Mouse (Mus musculus) forebrain, embryonic 12.5 days (tissue): ENCODE results near the gene Stambpl1. TPM values are rescaled to one million over a fixed set of nuclear protein-coding genes. Genes with fewer than 3 reads are reported as not detected.
"Not testable (repeated sequence)": the region's sequence is repeated elsewhere in the genome, so short reads cannot be mapped to it uniquely, and the experiment has no call there.

Experiments used
- ATAC-seq: fragments of 200-750 bp; cut with Nextera tagmentation; 2 replicates; pipeline ENCODE4 v1.8.0; 2017; ENCODE audit warnings: moderate TSS enrichment; ENCODE audit not compliant: low FRiP score
- H3K27ac ChIP-seq: fragments of 300-500 bp; sonication (generic); 2 replicates; pipeline ENCODE4 v1.5.1; 2016; ENCODE audit warnings: mild to moderate bottlenecking
- H3K27me3 ChIP-seq: fragments of 300-500 bp; sonication (generic); 2 replicates; pipeline ENCODE4 v1.6.1; 2016; ENCODE audit warnings: mild to moderate bottlenecking
- H3K36me3 ChIP-seq: fragments of 300-500 bp; sonication (generic); replicated peaks from 2 replicates; pipeline ENCODE4 v1.6.1; 2016; ENCODE audit warnings: mild to moderate bottlenecking
- H3K4me1 ChIP-seq: fragments of 300-500 bp; sonication (generic); 2 replicates; pipeline ENCODE4 v1.6.1; 2016
- H3K4me2 ChIP-seq: fragments of 300-500 bp; sonication (generic); 2 replicates; pipeline ENCODE4 v1.6.1; 2016; ENCODE audit warnings: mild to moderate bottlenecking, moderate library complexity
- H3K4me3 ChIP-seq: fragments of 300-500 bp; sonication (generic); replicated peaks from 2 replicates; pipeline ENCODE4 v1.5.1; 2016; ENCODE audit warnings: mild to moderate bottlenecking
- H3K9ac ChIP-seq: fragments of 300-500 bp; sonication (generic); 2 replicates; pipeline ENCODE4 v1.6.1; 2016; ENCODE audit warnings: mild to moderate bottlenecking
- H3K9me3 ChIP-seq: fragments of 300-500 bp; sonication (generic); 2 replicates; pipeline ENCODE4 v1.6.1; 2016
- WGBS: fragments of 180-500 bp; shearing (Covaris S2); methylation state at CpG from one replicate; pipeline ENCODE4 v1.1.7; 2016; 5-methylcytosine and 5-hydroxymethylcytosine counted together
- polyA plus RNA-seq: library from polyadenylated mRNA; unstranded; fragments of >200 nt; fragmentation: Nextera tagmentation; extraction: Ambion mirVana; gene quantifications from 2 replicates; pipeline ENCODE4 v1.2.1, GENCODE M21; 2016

Stambpl1 gene
- polyA plus RNA-seq, 1 experiment from 2014 or later: 2.5 TPM

- Histone ChIP-seq H3K27me3 (no peaks in the 10 kb centered on the region), H3K36me3 (no peaks in the 10 kb centered on the region), H3K4me1 (no peaks in the 10 kb centered on the region), H3K9ac (no peak overlapping the region), H3K4me3 (no peak overlapping the region), H3K27ac (no peak overlapping the region), H3K9me3 (no peaks in the 10 kb centered on the region), H3K4me2 (no peak overlapping the region)
- 87% methylated on average over 2 of the region's 2 CpGs for WGBS
- no peak for ATAC-seq
Measured at GRCm38 (mm10) chr19:34202668-34203067, 10.6 kb downstream of the Stambpl1 start.

- H3K27me3 ChIP-seq, H3K36me3 ChIP-seq, ATAC-seq, H3K9ac ChIP-seq, H3K4me1 ChIP-seq, H3K4me3 ChIP-seq, H3K4me2 ChIP-seq, H3K9me3 ChIP-seq, H3K27ac ChIP-seq: not testable (repeated sequence)
- 88% methylated on average over 4 of the region's 4 CpGs for WGBS
Measured at GRCm38 (mm10) chr19:34206128-34206527, 14.1 kb downstream of the Stambpl1 start.

GRCm38 (mm10) chr19:34206760-34207440 is 14.9 kb downstream of the Stambpl1 start:
- no peak overlapping the region for H3K4me3 ChIP-seq

GRCm38 (mm10) chr19:34209031-34209430 is 17.0 kb downstream of the Stambpl1 start:
- Histone ChIP-seq H3K27ac (no peak overlapping the region), H3K9ac (no peak overlapping the region), H3K4me2 (no peak overlapping the region), H3K36me3 (no peaks in the 10 kb centered on the region), H3K4me3 (no peak overlapping the region), H3K4me1 (no peaks in the 10 kb centered on the region), H3K27me3 (no peaks in the 10 kb centered on the region), H3K9me3 (no peaks in the 10 kb centered on the region)
- WGBS: 89% methylated on average over 3 of the region's 3 CpGs
- no peak for ATAC-seq

More at GRCm38 (mm10) chr19:34206760-34207440, 14.9 kb downstream of the Stambpl1 start:
- no peaks in the 10 kb centered on the region for H3K36me3 ChIP-seq
- H3K4me1 ChIP-seq: no peaks in the 10 kb centered on the region
- no peak overlapping the region for H3K9ac ChIP-seq
- H3K4me2 ChIP-seq: no peak overlapping the region
- H3K27me3 ChIP-seq: no peaks in the 10 kb centered on the region
- H3K9me3 ChIP-seq: no peaks in the 10 kb centered on the region
- 86% methylated on average over 8 of the region's 8 CpGs for WGBS
- ATAC-seq: no peak
- no peak overlapping the region for H3K27ac ChIP-seq

DNA sequence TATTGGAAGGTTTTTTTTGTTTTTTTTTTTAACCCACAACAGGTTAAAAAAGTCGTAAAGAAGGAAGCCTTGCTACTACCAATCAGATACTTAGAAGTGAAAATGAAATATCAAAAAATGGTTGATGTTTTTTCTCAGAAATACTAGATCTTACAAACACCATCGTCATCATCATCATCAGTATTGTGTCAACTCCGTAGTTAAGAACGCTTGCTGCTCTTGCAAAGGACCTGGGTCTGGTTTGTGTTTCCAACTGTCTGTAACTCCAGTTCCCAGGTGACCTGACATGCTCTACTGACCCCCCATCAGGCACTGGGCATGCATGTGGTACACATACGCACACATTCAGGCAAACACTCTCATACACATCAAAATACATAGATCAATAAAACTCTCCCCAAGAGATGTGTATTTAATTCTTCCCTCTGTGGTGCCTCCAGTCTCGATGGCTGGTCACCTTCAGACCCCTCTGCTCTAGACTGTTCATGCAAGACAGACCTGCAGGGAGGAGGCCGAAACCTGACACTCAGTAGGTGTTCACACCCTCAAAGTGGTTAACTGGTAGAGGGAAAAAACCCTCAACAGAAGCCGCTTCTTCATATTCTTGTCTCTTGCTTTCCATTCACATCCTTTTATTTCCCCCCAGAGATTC is 18.0 kb downstream of the Stambpl1 start:
- WGBS: 89% methylated on average over 8 of the region's 8 CpGs
- H3K27me3 ChIP-seq: no peaks in the 10 kb centered on the region

DNA sequence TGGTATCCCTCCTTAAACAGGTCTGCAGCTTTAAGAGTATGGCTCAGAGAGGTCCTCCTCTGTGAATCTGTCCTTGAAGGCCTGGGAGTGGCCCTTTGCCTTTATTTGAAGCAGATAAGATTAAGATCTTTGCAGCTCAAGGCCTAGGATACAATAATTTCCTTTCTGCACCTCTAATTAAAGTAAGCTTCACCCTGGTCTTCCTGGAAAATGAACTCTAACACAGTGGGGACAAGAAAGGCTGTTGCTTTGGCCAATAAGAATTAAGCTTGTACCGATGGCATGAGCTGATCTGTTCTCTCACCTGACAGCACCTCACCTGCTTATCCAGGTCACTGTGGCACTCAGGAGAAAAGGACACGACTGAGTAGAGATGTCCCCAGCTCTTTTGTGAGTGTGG is 18.8 kb downstream of the Stambpl1 start:
- no peaks in the 10 kb centered on the region for H3K9me3 ChIP-seq
- H3K27ac ChIP-seq: no peak overlapping the region
- no peak overlapping the region for H3K9ac ChIP-seq
- no peak for ATAC-seq
- no peak overlapping the region for H3K4me2 ChIP-seq
- WGBS: 62% methylated on average over 2 of the region's 2 CpGs
- H3K36me3 ChIP-seq: no peaks in the 10 kb centered on the region
- H3K4me1 ChIP-seq: no peaks in the 10 kb centered on the region
- H3K4me3 ChIP-seq: no peak overlapping the region
- no peaks in the 10 kb centered on the region for H3K27me3 ChIP-seq

More for the DNA sequence above, 18.0 kb downstream of the Stambpl1 start:
- no peak overlapping the region for H3K27ac ChIP-seq
- H3K9ac ChIP-seq: no peak overlapping the region
- no peak overlapping the region for H3K4me3 ChIP-seq
- H3K36me3 ChIP-seq: no peaks in the 10 kb centered on the region
- no peaks in the 10 kb centered on the region for H3K9me3 ChIP-seq
- ATAC-seq: no peak
- no peaks in the 10 kb centered on the region for H3K4me1 ChIP-seq
- H3K4me2 ChIP-seq: no peak overlapping the region

DNA sequence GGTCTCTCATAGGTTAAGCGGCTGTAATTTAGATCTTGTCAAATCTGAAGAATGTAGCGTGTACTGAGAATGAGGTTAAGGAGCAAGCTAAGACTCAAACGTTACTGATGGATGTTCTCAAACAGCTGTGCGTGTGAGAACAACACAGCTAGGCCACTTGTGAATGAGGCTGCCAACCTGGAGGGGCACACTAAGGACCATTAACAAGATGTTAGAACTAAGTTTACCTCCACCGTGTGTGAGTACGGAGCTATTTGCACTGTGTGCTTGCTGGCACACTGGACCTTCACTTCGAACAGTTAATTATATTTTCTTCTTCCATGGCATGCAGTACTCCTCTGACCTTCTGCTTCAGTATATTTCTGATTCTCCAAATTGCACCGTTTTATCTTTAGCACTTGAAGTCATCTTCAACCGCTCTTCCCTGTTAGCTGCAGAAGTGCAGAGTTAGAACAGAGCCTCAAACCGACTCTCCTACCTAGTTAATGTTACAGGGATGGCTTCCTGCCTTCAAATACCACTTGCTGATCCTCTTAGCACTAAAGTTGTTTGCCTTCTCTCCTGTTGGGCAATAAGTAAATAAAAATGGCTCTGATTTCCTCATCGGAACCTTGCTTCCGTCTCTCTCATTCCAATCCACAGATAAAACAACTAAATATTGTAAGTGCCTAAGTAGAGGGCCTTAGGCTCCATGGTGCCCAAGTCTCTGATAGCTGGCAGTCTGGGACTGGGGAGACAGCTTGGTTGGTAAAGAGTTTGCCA is 20.6 kb downstream of the Stambpl1 start:
- H3K4me2 ChIP-seq: no peak overlapping the region
- H3K4me3 ChIP-seq: no peak overlapping the region
- no peaks in the 10 kb centered on the region for H3K4me1 ChIP-seq
- ATAC-seq: no peak
- no peaks in the 10 kb centered on the region for H3K9me3 ChIP-seq
- no peaks in the 10 kb centered on the region for H3K27me3 ChIP-seq
- no peak overlapping the region for H3K9ac ChIP-seq
- WGBS: 90% methylated on average over 12 of the region's 12 CpGs
- H3K27ac ChIP-seq: no peak overlapping the region
- no peaks in the 10 kb centered on the region for H3K36me3 ChIP-seq

GRCm38 (mm10) chr19:34213251-34213645 is 21.2 kb downstream of the Stambpl1 start:
- Histone ChIP-seq H3K4me3 (no peak overlapping the region), H3K27ac (no peak overlapping the region), H3K4me2 (no peak overlapping the region), H3K9ac (no peak overlapping the region), H3K27me3 (no peaks in the 10 kb centered on the region), H3K9me3 (no peaks in the 10 kb centered on the region), H3K36me3 (no peaks in the 10 kb centered on the region), H3K4me1 (no peaks in the 10 kb centered on the region)
- no peak for ATAC-seq

DNA sequence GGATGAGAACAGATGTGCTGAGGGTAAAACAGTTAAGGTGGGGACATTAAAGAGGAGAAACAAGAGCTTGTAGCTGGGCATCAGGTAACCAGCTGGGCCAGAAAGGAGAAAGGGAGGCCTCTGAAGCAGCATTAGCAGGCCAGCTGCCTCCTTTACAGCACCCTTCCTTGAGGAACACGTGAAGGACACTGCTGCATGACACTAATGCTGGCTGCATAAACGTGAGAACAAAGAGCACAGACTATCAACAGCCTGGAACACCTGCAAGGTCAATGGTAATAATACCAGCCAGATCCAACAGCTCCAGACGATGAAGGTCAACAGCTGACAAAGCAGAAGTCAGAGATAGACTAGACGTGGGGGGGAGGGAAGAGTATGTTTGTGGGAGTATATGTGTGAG is 22.1 kb downstream of the Stambpl1 start:
- WGBS: 80% methylated on average over 4 of the region's 4 CpGs
- H3K4me1 ChIP-seq: no peaks in the 10 kb centered on the region
- ATAC-seq: no peak
- H3K9me3 ChIP-seq: no peaks in the 10 kb centered on the region
- no peak overlapping the region for H3K4me2 ChIP-seq
- no peaks in the 10 kb centered on the region for H3K27me3 ChIP-seq
- H3K36me3 ChIP-seq: no peaks in the 10 kb centered on the region
- no peak overlapping the region for H3K27ac ChIP-seq
- no peak overlapping the region for H3K4me3 ChIP-seq
- no peak overlapping the region for H3K9ac ChIP-seq

DNA sequence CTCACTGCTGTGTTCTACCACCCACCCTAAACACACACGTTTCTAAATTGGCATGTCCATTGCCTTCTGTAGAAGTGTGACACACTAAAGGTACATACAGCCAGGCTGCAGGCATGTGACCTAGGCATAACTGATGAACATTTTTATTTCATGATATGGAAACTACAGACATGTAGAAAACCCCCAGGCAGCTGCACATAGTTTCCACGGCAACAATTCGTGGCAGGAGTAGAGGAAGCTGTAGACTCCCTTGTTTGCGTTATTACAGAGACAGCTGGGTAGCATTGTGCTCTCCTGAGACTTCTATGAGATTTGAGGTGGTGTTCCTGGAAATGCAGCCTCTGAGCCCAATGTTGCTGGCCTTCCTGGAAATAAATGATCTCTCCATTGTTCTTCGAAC is 24.9 kb downstream of the Stambpl1 start:
- Histone ChIP-seq H3K4me1 (no peaks in the 10 kb centered on the region), H3K36me3 (no peaks in the 10 kb centered on the region), H3K27ac (no peak overlapping the region), H3K4me2 (no peak overlapping the region), H3K9me3 (no peaks in the 10 kb centered on the region), H3K9ac (no peak overlapping the region), H3K27me3 (no peaks in the 10 kb centered on the region), H3K4me3 (no peak overlapping the region)
- no peak for ATAC-seq
- 78% methylated on average over 5 of the region's 5 CpGs for WGBS

GRCm38 (mm10) chr19:34217761-34218160 is 25.7 kb downstream of the Stambpl1 start:
- Histone ChIP-seq H3K4me3 (no peak overlapping the region), H3K4me1 (no peaks in the 10 kb centered on the region), H3K4me2 (no peak overlapping the region), H3K27ac (no peak overlapping the region), H3K36me3 (no peaks in the 10 kb centered on the region), H3K9me3 (no peaks in the 10 kb centered on the region), H3K27me3 (no peaks in the 10 kb centered on the region), H3K9ac (no peak overlapping the region)
- WGBS: 85% methylated on average over 3 of the region's 3 CpGs
- no peak for ATAC-seq

DNA sequence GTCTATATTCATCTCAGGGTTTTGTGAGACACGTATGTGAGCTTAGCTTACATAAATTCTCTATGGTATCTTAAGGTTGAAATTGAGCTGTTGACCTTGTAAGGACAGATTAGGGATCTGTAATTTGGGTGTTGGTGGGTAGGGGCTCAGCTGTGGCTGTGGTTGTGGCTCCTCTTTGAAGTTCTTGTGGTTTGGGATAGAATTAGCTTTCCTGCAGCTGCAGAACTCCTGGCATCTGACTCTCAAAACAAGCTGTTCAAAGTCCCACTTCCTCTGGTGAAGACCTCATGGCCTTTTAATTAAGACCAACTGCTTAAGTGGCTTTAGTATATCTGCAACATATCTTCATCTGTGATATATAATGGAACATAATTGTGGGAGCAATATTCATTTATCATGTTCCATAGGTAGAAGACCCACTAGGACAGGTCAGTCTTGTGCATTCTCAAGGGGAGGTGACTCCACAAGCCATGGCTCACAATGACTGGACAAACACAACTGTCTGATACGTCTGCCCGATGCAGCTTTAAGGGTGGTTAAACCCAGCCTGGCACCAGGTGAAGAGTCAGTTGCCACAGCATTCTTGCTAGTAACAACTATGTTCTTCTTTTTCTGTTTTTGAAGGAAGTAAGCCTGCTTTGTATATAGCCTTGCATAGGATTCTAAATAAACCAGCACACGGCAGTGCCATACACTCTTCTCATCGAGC is 27.4 kb downstream of the Stambpl1 start:
- WGBS: 93% methylated on average over 5 of the region's 5 CpGs

More for the DNA sequence above, 27.4 kb downstream of the Stambpl1 start:
- Histone ChIP-seq H3K9ac (no peak overlapping the region), H3K36me3 (no peaks in the 10 kb centered on the region), H3K27ac (no peak overlapping the region), H3K4me3 (no peak overlapping the region), H3K27me3 (no peaks in the 10 kb centered on the region), H3K4me1 (no peaks in the 10 kb centered on the region), H3K4me2 (no peak overlapping the region), H3K9me3 (no peaks in the 10 kb centered on the region)
- ATAC-seq: no peak
